Mouse (Mus musculus) heart, adult 18-20 months (tissue): Measurements from ENCODE around the gene Nln. TPM values are rescaled to one million over a fixed set of nuclear protein-coding genes. Genes with fewer than 3 reads are reported as not detected.

Source experiments
- total RNA-seq, 2 experiments: library from RNA; stranded (reverse); gene quantifications; 2 replicates each; pipeline ENCODE4 v1.2.3; 2021

The Nln gene
- total RNA-seq, 2 experiments from 2014 or later = 11.2 to 14.9 TPM

Other genes starting within 250 kb of the Nln start
- gene Erbin, start 189.1 kb downstream of the Nln start, total RNA-seq = 10 to 100 TPM; 42.5 to 47.2 TPM
- under 1 TPM; 0.82 to 0.87 TPM for gene Sgtb, start 127 bp upstream of the Nln start, total RNA-seq
- 10 to 100 TPM; 35.3 to 36.1 TPM for gene Trappc13, start 68.9 kb upstream of the Nln start, total RNA-seq
- gene Trim23, start 69.2 kb upstream of the Nln start, total RNA-seq = 10 to 100 TPM; 22.4 to 24.5 TPM
- gene Cenpk, start 119.0 kb upstream of the Nln start, total RNA-seq = under 1 TPM in 1 of 2 experiments, not detected in 1; 0.77 TPM
- gene Ppwd1, start 119.2 kb upstream of the Nln start, total RNA-seq = 1 to 10 TPM; 6.2 to 7.1 TPM
- gene Adamts6, start 178.2 kb upstream of the Nln start, total RNA-seq = 1 to 10 TPM; 1.5 to 3.7 TPM